Mouse (Mus musculus) T-helper 1 cell (primary cell): ENCODE results near the gene Cby1.

ENCODE experiments used
- in situ Hi-C: fragments of 300-600 bp; cut with MboI, MseI; formaldehyde crosslinking; loops from one replicate; pipeline ENCODE4 v1.15.1; 2025; ENCODE audit warnings: high pct_unique_total_duplicates

Gene Cby1

GRCm38 (mm10) chr15:79677936-79678335, 18.9 kb downstream of the Cby1 start:
- in situ Hi-C loops, result no loop called here

- in situ Hi-C loops, result loop anchor here (10.0 kb wide), 1 partner anchor 1187 kb away; the partner anchor contains the start of gene Il2rb
Observed at GRCm38 (mm10) chr15:79681973-79682372, 23.0 kb downstream of the Cby1 start.

- in situ Hi-C loops, result loop anchor here (10.0 kb wide), 1 partner anchor 1188 kb away; the partner anchor contains the start of gene Il2rb
Observed at GRCm38 (mm10) chr15:79683146-79683545, 24.1 kb downstream of the Cby1 start.

GRCm38 (mm10) chr15:79683707-79684465, 24.9 kb downstream of the Cby1 start:
- in situ Hi-C loops, result loop anchor here (10.0 kb wide), 1 partner anchor 1189 kb away; the partner anchor contains the start of gene Il2rb

- in situ Hi-C loops, result loop anchor here (5.0 to 10.0 kb wide), 2 partner anchors 777 to 1190 kb away; partner anchors contain the start of gene Il2rb
Observed at GRCm38 (mm10) chr15:79684616-79685015, 25.6 kb downstream of the Cby1 start.

GRCm38 (mm10) chr15:79685141-79685641, 26.2 kb downstream of the Cby1 start:
- in situ Hi-C loops, result loop anchor here (5.0 to 10.0 kb wide), 2 partner anchors 778 to 1190 kb away; partner anchors contain the start of gene Il2rb

- in situ Hi-C loops, result loop anchor here (5.0 to 10.0 kb wide), 2 partner anchors 779 to 1191 kb away; partner anchors contain the start of gene Il2rb
Observed at GRCm38 (mm10) chr15:79686046-79686869, 27.3 kb downstream of the Cby1 start.

GRCm38 (mm10) chr15:79687175-79687574, 28.2 kb downstream of the Cby1 start:
- in situ Hi-C loops, result loop anchor here (5.0 to 10.0 kb wide), 2 partner anchors 780 to 1192 kb away; partner anchors contain the start of gene Il2rb

- in situ Hi-C loops, result loop anchor here (5.0 to 10.0 kb wide), 2 partner anchors 780 to 1193 kb away; partner anchors contain the start of gene Il2rb
Observed at GRCm38 (mm10) chr15:79687646-79688267, 28.8 kb downstream of the Cby1 start, which contains the start of gene Josd1. Gene Josd1, minus strand, starts transcription at chr15:79687919.

GRCm38 (mm10) chr15:79688268-79688956, 29.4 kb downstream of the Cby1 start:
- in situ Hi-C loops, result loop anchor here (5.0 to 10.0 kb wide), 2 partner anchors 781 to 1194 kb away; partner anchors contain the start of gene Il2rb

- in situ Hi-C loops, result loop anchor here (5.0 to 10.0 kb wide), 3 partner anchors 783 to 1755 kb away; partner anchors contain the start of gene Il2rb
Observed at GRCm38 (mm10) chr15:79689662-79690425, 30.8 kb downstream of the Cby1 start.

GRCm38 (mm10) chr15:79690426-79691022, 31.5 kb downstream of the Cby1 start, which contains the start of gene Gtpbp1:
Gene Gtpbp1, plus strand, starts transcription at chr15:79690845.
- in situ Hi-C loops, result loop anchor here (10.0 kb wide), 1 partner anchor 1756 kb away; no protein-coding TSS in a partner anchor

GRCm38 (mm10) chr15:79691023-79691508, 32.1 kb downstream of the Cby1 start:
- in situ Hi-C loops, result loop anchor here (10.0 kb wide), 1 partner anchor 1756 kb away; no protein-coding TSS in a partner anchor

- in situ Hi-C loops, result loop anchor here (10.0 kb wide), 1 partner anchor 1758 kb away; no protein-coding TSS in a partner anchor
Observed at GRCm38 (mm10) chr15:79692334-79692733, 33.3 kb downstream of the Cby1 start.

- in situ Hi-C loops, result loop anchor here (10.0 kb wide), 1 partner anchor 1759 kb away; no protein-coding TSS in a partner anchor
Observed at GRCm38 (mm10) chr15:79693740-79694139, 34.7 kb downstream of the Cby1 start.

GRCm38 (mm10) chr15:79694512-79694911, 35.5 kb downstream of the Cby1 start:
- in situ Hi-C loops, result loop anchor here (10.0 kb wide), 1 partner anchor 1760 kb away; no protein-coding TSS in a partner anchor

- in situ Hi-C loops, result loop anchor here (10.0 kb wide), 1 partner anchor 1761 kb away; no protein-coding TSS in a partner anchor
Observed at GRCm38 (mm10) chr15:79695516-79695915, 36.5 kb downstream of the Cby1 start.

GRCm38 (mm10) chr15:79696508-79696907, 37.5 kb downstream of the Cby1 start:
- in situ Hi-C loops, result loop anchor here (10.0 kb wide), 1 partner anchor 1762 kb away; no protein-coding TSS in a partner anchor
